Mouse (Mus musculus) fibroblast of lung, adult 2 months (primary cell): ENCODE results near the gene Ifna16.

ENCODE experiments used
- DNase-seq: peaks from one replicate; pipeline ENCODE4 v3.0.0-alpha.2; 2011; ENCODE audit warnings: low read depth

Gene Ifna16

DNA sequence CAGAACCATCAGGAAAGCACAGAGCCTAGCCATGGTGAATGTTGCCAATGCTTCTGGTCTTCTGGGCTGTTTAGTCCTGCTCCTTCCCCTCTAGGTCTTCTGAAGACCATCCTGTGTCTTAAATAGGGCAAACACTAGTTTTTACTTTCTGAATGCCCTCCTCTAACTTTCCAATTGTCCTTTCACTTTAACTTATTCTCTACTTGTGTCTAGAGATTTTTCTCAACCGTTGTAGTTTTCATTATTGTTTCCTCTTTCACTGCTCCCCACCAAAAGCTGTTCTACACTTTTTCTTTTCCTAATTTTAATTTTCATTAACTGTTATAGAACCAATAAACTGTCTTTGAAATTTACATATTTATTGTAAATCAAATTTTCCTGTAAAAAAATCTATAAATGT lies at the start of gene Ifna16:
Gene Ifna16 (minus strand): TSS at position 101 of the 400 bp plus-strand sequence.
- DNase-seq = no peak

DNA sequence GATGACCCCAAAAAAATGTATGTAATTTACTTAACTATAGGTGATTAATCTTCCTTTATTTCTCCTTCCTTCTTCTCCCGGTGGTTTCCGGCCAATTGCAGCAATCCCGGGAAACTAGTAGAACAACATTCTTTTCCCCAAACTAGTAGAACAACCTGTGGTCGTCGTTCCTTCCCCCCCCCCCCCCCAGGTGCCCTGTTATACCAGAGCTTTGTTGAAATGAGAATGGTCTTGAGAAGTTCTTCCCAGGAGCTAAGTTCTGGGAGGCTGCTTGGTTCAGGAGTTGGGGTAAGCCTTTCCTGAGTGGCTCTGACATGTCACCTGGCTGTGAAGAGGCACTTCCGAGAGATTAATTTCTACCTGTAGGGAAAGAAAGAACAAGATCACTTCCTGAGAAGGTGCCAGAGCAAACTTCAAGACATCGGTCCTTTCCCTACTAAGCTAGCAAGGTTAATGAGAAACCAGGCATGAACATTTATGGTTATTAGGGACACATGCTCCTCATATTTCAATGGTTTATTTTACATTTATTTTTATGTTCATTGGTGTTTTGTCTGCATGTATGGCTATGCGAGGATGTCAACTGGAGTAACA lies 46.9 kb upstream of the Ifna16 start:
- no peak for DNase-seq

DNA sequence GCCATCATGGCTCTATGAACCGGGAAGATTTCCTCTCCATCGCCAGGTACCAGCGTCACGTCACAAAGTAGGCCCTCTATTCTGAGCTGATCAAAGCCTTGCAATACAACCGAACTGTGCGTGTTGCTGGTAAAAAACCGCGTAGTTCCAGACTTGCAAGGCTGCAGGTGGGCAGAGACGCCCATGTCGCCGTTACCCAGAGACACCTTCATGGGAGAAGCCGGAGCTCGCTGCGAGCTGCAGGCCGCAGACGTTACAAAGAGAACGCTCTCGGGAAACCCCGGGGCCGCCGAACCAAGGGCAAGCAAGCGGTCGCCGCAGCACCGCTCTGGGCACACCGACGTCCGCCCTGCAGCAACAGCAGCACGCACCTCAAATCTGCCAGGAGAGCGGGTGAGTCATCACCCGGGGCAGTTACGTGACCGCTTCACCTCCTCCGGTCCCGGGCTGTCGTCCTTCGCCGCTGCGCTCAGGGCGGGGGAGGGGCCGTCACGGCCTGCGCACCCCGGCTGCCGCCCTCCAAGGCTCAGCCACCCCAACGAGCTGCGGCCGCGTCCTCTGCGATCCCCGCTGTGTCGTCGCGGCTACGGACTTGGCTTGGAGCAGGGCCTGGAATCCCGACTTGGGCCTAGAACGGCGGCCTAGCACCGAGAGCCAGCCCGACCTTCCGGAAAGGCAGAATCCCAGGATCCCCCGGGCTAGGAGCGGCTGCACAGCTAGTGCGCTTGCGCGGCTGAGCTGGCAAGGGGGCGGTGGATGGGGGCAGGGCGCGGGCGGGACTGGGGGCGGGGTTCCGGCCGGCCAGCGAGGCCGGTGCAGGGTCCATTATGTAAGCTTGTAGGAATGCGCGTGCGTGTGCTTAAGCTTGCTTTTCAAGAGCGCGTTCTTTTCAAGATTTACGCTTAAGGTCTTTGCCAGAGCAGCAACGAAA lies 45.3 kb upstream of the Ifna16 start, which contains the start of the genes Gm26566 and Klhl9:
Gene Gm26566 (plus strand): TSS at position 15 of the 931 bp plus-strand sequence.
Gene Klhl9 (minus strand): TSS at position 675 of the 931 bp plus-strand sequence.
- DNase-seq = peak; percentile 83

DNA sequence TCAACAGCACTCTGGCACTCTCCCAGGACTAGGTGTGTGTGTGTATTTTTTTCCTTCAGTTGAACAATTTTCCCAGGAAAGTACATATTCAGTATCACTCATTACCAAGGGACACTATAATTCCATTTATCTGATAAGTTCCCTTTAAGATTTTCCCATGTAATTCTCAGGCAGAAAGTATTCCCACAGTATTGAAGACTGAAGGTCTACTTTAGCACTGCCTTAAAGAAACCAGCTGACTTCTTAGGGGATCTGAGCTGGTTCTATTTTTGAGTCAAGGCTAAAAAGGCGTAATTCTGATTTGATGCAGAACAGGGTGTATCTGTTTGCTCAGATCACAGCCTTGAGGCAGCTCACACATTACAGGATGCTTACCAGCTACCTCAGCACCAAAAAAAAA lies 42.0 kb upstream of the Ifna16 start:
- DNase-seq = no peak

DNA sequence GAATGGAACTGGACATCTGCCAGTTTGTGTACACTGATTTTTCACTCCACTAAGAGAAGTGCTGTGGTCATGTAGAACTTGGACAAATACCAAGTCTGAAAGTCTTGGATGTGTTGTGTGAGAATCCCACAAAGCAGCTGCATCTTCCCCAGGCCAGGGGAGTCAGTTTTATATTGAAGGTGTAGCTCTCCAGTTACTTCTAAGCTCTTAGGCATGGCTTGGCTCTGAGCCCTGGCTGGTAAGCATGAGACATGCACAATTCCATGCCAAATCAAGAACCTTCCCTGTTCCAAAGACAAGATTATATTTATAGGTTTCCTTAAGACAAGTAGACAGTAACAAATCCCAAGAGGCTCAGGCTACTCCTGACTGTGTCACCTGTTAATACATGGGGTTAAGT lies 38.3 kb upstream of the Ifna16 start:
- no peak for DNase-seq

DNA sequence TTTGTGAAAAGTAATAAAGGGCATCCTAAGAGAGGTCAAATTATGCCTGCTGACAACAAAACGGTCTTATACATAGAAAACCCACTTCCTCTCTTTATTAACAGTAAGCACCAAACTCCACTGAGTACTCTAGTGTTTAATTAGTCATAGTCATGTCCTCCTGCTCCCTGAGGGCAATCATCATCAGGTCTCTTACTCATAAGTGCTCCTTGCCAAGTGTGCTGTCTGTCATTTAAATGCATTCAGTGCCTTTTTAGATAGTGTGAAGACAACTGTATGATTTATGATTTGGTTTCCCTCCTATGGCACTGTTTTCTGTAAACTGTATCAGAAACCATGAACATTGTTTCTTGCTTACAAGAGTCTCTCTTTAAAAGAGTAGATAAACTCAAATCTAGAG lies 37.6 kb upstream of the Ifna16 start:
- DNase-seq = no peak

DNA sequence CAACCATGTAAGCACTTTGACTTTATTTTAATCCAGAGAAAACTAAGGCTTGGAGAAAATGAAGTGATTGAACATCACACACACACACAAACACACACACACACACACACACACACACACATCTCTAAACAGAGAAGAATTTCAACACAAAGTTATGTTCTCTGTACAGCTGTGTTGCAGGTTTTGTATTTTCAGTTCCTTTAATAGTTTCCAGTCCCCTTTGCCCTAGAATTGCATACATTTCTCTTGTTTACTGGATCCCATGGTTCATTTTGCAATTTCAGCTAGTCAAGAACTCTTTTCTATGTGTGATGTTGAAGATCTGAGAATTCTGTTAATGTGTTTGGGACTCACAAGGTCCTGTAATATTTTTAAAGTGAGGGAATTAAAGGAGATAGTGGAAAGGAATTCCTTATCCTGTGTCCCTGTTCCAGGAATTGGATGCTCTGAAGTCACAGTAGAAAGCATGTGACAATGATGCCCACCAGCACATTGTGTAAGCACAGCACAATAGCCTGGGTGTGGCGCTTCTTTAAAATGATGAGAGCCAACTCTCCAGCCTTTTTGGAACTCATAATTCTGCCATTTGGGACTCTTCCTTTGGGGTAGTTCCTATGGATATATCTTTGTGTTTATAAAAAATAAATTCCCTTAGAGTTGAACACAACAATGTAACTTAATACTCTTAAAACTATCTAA lies 30.6 kb upstream of the Ifna16 start:
- no peak for DNase-seq

DNA sequence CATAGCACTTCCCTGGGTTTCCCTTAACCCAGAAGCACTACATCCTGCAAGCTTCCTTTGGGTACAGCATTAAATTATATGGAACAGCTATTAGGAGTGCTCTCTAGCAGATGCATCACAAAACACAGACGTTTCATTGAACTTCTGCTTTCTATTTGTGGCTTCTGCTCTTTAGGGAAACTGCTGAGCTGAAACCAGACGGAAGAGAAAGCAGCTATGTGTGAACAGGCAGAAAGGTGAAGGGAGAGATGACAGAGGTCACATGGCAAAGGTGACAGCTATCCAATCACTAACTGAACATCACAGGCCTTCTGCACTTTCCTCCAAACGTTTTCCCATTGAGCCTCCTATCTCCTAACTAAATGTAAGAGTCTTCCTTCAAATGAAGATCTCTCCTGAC lies 29.2 kb upstream of the Ifna16 start:
- no peak for DNase-seq

DNA sequence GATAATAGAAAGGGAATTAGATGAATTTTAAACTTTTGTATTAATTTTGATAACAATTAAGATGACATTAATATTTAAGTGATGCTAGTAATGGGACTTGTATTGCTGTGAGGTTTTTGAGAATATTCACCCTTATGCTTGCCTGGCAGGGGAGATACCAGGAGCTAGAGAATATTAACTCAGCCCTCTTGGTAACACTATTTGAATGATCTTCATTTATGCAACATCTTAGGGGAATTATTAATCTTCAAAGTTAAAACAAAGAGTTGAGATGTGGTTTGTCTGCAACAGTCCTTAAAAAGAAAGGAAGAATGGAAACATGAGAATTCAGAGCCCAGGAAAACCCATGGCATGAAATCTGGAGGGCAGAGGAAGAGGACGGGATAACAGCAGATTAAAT lies 22.6 kb upstream of the Ifna16 start:
- DNase-seq = no peak

DNA sequence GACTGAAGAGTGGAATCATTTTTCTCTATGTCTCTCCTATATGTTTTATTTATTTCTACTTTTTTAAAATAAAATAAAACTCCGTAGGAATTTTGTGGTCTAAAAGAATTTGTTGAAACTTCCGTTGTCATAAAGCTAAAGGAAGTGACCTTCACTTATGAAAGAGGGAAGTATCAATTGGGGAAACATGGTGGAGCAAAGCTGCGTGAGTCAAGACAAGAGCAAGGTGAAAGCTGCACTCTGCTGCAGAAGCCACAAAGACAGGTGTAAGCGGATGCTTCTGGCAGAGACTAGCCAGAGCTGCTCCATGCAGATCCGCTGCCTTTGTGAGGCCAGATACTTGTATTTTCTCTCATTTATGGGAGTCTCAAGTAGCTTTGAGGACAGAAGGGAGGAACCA lies 22.1 kb upstream of the Ifna16 start:
- no peak for DNase-seq

DNA sequence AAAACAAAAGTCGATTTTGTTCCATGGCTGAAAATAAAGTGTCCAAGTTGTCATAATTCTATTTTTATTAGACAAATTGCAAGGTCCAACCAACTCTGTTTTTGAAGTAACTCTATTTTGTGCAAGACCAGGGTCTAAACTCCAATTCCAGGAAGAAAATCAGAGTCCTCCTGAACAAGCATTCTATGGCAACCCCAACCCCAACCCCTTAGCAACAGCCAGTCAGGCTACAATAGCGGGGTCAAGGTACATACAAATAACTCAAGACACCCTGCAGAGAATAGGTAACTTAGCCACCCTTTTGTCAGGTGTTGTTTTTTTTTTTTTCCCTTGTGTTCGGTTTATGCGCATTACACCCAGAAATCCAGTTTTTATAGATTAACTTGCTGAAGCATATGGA lies 21.0 kb upstream of the Ifna16 start:
- no peak for DNase-seq

DNA sequence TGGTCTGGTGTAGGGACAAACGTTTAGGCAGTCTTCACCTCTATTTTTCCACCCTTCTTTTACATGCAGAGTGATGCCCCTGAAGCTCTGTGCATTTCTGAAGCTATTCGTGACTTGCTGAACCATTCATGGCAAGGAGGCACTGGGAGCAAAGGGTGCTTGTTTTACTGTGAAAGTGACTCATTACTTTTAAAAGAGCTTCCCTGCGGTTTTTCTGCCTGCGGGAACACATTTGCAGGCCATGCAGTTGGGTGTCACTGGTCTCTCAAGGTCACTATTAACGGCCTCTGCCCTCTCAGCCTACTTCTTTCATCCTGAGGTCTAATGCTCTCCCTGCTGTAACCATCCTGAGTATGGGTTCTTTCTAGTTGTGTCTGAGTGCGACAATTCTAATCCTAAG lies 20.4 kb upstream of the Ifna16 start:
- DNase-seq = no peak

DNA sequence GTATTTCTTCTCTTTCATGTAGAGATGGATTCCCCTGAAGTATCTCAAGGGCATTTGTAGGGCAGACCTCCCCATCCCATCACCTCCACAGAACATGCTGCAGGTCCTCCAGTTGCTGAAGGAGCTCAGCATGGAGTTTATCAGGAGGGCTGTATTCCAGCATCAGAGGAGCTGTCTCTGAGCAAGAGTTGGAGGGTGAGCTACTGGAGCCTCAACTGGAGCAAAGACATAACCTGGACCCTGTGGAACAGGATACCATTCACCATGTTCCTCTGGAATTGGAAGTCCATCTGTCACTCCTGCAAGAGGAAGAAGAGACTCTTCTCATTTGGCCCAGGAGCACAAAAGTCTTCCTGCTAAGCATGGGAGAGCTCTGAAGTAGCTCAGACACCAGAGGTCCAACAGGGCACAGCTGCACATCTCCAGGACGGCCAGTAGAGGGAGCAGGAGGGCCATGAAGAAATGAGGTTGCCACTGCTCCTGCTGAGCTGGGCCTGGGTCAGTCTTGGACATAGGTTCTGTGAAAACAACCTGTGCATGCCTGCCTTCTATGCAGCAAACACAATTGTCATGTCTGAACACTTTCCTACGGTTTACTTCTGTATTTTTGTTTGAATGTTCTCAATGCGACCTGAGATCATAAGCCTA lies 19.6 kb upstream of the Ifna16 start:
- no peak for DNase-seq

DNA sequence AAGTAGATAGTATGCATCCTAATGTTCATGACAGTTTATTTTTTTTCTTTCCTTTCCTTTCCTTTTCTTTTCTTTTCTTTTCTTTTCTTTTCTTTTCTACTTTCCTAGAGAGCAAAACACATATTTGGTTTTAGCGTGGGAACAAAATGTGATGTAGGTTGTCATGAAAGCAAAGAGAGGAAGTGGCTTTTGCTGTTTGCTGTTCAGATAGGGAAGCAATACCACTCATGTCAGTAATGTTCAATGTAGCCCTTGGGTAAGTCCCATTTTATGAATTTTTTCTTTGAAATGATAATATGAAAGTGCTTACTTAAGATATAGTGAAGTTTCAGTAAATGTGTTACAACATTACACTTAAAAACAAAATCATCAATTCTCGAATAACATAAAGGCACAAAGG lies 16.7 kb upstream of the Ifna16 start:
- no peak for DNase-seq

DNA sequence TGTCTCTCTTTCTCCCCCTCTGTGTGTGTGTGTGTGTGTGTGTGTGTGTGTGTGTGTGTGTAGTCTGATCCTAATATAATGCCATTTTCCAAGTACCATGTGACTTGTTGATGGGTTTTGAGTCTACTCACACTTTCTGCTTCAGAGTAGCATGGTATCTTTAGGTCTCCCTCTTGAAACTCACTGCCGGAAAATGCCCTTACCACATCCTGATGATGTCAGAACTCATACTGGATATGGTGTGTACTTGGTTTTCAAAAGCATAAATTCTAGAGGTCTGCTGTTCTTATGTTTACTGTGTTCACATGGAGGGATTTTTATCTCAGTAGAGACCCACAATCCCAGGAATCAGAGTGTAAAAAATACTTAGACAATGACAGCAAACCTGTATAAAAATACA lies 15.8 kb upstream of the Ifna16 start:
- DNase-seq = no peak

DNA sequence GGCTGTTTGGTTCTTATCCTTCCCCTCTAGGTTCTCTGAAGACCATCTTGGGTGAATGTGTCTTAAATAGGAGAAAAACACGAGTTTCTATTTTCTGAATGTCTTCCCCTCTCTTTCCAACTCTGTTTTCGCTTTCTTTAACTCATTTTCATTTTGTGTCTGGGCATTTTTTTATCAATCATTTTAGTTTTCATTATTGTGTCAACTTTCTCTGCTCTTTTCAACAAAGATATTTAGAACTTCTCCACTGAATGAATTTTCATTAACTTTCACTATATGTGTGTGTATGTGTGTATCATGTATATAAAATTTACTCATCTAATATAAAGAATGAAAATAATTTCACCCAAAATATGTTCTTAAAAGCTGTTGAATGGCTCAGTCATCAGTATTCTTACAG lies 14.5 kb upstream of the Ifna16 start, which contains the start of gene Ifnab:
Gene Ifnab (minus strand): TSS at position 101 of the 400 bp plus-strand sequence.
- DNase-seq = no peak

DNA sequence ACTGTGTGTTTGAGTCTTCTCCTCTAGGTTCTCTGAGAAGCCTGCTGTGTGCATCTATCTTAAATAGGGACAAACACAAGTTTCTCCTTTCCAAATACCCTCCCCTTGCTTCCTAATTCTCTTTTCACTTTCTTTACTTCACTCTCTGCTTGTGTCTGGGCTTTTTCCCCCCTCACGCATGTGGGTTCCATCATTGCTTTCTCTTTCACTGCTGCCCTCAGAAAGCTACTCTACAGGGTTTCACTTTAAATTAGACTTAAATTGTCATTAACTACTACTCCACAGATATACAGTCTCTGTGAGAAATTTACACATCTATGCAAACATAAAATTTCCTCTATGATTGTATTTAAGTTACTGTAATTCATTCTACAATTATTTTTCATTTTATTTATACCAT lies 7.1 kb upstream of the Ifna16 start, which contains the start of gene Ifna2:
Gene Ifna2 (minus strand): TSS at position 101 of the 400 bp plus-strand sequence.
- no peak for DNase-seq

DNA sequence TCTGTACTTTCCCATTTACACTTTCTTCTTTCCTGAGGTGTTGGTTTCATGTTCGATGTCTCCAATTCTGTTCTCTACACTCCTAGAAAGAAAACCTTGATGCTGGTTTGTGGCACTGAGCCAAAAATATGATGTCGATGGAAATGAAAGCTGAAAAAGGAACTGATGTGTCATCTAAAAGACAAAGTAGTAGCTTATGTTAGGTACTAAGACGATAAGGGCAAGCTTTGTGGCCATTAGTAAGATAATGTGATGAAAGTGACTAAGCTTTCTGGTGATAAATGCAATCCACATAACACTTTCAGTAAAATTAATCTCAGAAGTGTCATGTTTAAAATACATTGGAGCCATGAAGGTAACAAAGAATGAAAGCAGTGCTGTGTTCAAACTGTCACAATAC lies 4.6 kb upstream of the Ifna16 start:
- no peak for DNase-seq

DNA sequence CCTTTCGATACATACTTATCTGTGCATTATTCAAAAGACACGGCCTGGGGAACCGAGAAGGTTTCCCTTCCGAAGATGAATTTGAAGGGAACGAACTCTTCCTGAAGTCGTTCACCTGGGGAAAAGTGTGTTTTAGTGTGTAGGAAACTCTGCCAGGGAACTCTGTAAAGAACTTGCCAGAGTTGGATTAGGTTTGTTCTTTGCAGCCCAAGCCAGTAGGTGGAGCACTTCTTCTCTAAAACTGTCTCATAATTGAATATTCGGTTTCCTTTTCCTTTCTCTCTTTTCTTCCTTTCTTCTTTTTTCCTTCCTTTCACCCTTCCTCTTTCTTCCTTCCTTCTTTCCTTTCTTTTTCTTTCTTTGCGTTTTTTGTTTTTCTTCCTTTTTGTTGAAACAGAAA lies 3.6 kb upstream of the Ifna16 start:
- no peak for DNase-seq

DNA sequence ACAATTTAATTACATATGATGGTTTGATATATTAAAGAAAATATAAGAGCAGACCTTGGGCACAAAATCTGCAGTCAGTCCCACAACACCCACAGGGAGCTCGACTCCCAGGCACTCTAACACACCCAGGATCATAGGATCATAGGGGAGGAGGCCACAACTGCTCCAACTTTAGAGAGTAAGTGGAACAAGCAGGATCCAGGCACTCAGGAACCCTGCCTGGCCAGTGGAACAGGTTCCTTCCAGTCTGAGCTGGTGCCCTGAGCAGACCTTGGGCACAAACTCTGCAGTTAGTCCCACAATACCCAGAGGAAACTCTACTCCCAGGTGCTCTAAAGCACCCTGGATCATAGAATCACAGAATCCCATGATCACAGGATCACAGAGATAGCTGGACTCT lies 21.3 kb downstream of the Ifna16 start:
- DNase-seq = no peak

DNA sequence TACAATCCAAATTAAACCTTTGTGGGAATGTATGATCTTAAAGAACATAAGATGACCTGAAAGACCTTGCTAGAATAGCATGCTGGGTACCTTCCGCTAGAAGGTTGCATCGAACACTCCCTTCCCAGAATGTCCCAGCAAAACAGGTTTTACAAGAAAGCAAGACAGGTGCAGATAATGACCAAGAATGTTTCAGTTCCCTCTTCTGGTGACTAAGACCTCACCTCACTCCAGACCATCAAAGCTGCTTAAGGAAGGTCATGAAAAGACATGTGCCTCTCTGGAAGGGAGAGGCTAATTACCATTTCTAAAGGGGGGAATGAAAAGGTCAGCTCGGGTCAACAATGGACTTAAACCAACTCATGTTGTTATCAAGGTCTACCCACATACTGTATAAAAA lies 23.1 kb downstream of the Ifna16 start:
- no peak for DNase-seq

DNA sequence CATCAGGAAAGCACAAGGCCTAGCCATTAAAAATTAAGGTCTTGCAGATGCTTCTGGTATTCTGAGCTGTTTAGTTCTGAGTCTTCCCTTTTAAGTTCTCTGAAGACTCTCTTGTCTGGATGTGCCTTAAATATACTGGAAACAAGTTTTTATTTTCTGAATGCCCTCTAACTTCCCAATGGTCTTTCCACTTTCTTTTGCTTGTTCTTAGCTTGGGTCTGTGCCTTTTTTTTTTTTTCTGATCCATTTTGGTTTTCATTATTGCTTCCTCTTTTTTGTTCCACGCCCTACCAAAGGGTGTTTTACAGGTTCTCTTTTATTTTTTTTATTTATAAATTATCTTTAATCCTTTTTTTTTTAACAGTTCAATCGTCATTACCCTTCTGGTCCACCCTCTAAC lies 32.4 kb downstream of the Ifna16 start, which contains the start of gene Ifna13:
Gene Ifna13 (minus strand): TSS at position 101 of the 400 bp plus-strand sequence.
- DNase-seq = no peak
